Mouse (Mus musculus): Measurements from ENCODE around the gene Gapdhs.

GRCm38 (mm10) chr7:30683425-30683824 lies 60.1 kb downstream of the Gapdhs start:
- TF ChIP-seq POLR2A (IDR thresholded peaks at IDR 0.05; ENCODE audit: borderline replicate concordance, low read depth, low read length) (no peak), CTCF (IDR thresholded peaks at IDR 0.05; ENCODE audit: low read depth, low read length) (no peak)
